Mouse (Mus musculus) MEL (cell line): Measurements from ENCODE around the gene Gsn. TPM values are rescaled to one million over a fixed set of nuclear protein-coding genes. Genes with fewer than 3 reads are reported as not detected.

ENCODE experiments used
- DNase-seq: peaks from one replicate; pipeline ENCODE4 v3.0.0; 2011; ENCODE audit warnings: low read depth, low spot score
- H3K27ac ChIP-seq: 2 replicates; pipeline ENCODE4 v1.5.1; 2012; ENCODE audit warnings: low read depth, mild to moderate bottlenecking, control low read depth, low read length, moderate library complexity; ENCODE audit not compliant: control insufficient read depth
- H3K27me3 ChIP-seq, 2 experiments: fragments of 150-350 bp in 1 of 2; sonication (generic) in 1 of 2; 2 replicates each; pipeline ENCODE4 v1.6.1; 2012; ENCODE audit warnings: low read length in 2 of 2, mild to moderate bottlenecking in 2 of 2, improper control_type of control experiment in 1 of 2, moderate library complexity in 1 of 2; ENCODE audit not compliant: insufficient read depth in 2 of 2, control insufficient read depth in 1 of 2
- H3K36me3 ChIP-seq, 2 experiments: 2 replicates each; pipeline ENCODE4 v1.6.1; 2012 to 2014; ENCODE audit warnings: low read length in 2 of 2, improper control_type of control experiment in 1 of 2, inconsistent platforms in 1 of 2, mild to moderate bottlenecking in 1 of 2; ENCODE audit not compliant: insufficient read depth in 2 of 2, control insufficient read depth in 1 of 2
- H3K4me1 ChIP-seq, 2 experiments: fragments of 150-350 bp in 1 of 2; sonication (generic) in 1 of 2; 2 replicates each; pipeline ENCODE4 v1.6.1; 2012; ENCODE audit warnings: low read length in 2 of 2, improper control_type of control experiment in 1 of 2, mild to moderate bottlenecking in 1 of 2; ENCODE audit not compliant: insufficient read depth in 2 of 2, control insufficient read depth in 1 of 2
- H3K4me3 ChIP-seq, 2 experiments: fragments of 150-350 bp in 1 of 2; sonication (generic) in 1 of 2; 2 replicates each; pipeline ENCODE4 v1.5.1; 2012; ENCODE audit warnings: low read depth in 2 of 2, low read length in 2 of 2, mild to moderate bottlenecking in 2 of 2, moderate library complexity in 2 of 2, control low read depth in 1 of 2, improper control_type of control experiment in 1 of 2; ENCODE audit not compliant: control insufficient read depth in 1 of 2, insufficient read depth in 1 of 2
- H3K79me2 ChIP-seq: 2 replicates; pipeline ENCODE4 v1.6.1; 2012; ENCODE audit warnings: mild to moderate bottlenecking, low read length, moderate library complexity; ENCODE audit not compliant: control insufficient read depth, poor library complexity, insufficient read depth
- H3K9ac ChIP-seq: 2 replicates; pipeline ENCODE4 v1.6.1; 2012; ENCODE audit warnings: low read depth, mild to moderate bottlenecking, control low read depth, low read length, moderate library complexity; ENCODE audit not compliant: control insufficient read depth, poor library complexity, severe bottlenecking
- H3K9me3 ChIP-seq: fragments of 150-350 bp; sonication (generic); replicated peaks from 2 replicates; pipeline ENCODE4 v1.6.1; 2012; ENCODE audit warnings: mild to moderate bottlenecking, low read length, improper control_type of control experiment, moderate library complexity; ENCODE audit not compliant: insufficient read depth
- CHD2 ChIP-seq: IDR thresholded peaks from 2 replicates; pipeline ENCODE4 v1.6.1; 2011; ENCODE audit warnings: low read length, improper control_type of control experiment
- CTCF ChIP-seq, 3 experiments: IDR thresholded peaks in 2 of 3; conservative IDR thresholded peaks in 1 of 3; 2 replicates each; pipeline ENCODE4 v1.5.1; 2011 to 2012; ENCODE audit warnings: low read length in 3 of 3, low read depth in 2 of 3, mild to moderate bottlenecking in 2 of 3, improper control_type of control experiment in 1 of 3, inconsistent platforms in 1 of 3, mixed read lengths in 1 of 3, moderate library complexity in 1 of 3; ENCODE audit not compliant: control insufficient read depth in 1 of 3, insufficient read depth in 1 of 3, poor library complexity in 1 of 3, severe bottlenecking in 1 of 3
- E2F4 ChIP-seq: IDR thresholded peaks from 2 replicates; pipeline ENCODE4 v1.6.1; 2011; ENCODE audit warnings: low read depth, low read length, improper control_type of control experiment, borderline replicate concordance
- ELF1 ChIP-seq: IDR thresholded peaks from 2 replicates; pipeline ENCODE4 v1.6.1; 2014; ENCODE audit warnings: low read depth, mild to moderate bottlenecking, inconsistent platforms, low read length, improper control_type of control experiment, moderate library complexity
- EP300 ChIP-seq, 2 experiments: IDR thresholded peaks; 2 replicates each; pipeline ENCODE4 v1.6.1; 2011; ENCODE audit warnings: improper control_type of control experiment in 2 of 2, low read length in 2 of 2, low read depth in 1 of 2, mild to moderate bottlenecking in 1 of 2
- HCFC1 ChIP-seq: IDR thresholded peaks from 2 replicates; pipeline ENCODE4 v1.6.1; 2012; ENCODE audit warnings: low read depth, mild to moderate bottlenecking, inconsistent platforms, low read length, improper control_type of control experiment, moderate library complexity
- JUND ChIP-seq: IDR thresholded peaks from 2 replicates; pipeline ENCODE4 v1.6.1; 2011; ENCODE audit warnings: low read depth, mild to moderate bottlenecking, improper control_type of control experiment, low read length
- KAT2A ChIP-seq: conservative IDR thresholded peaks from 2 replicates; pipeline ENCODE4 v1.6.1; 2012; ENCODE audit warnings: low read depth, low read length, improper control_type of control experiment, inconsistent platforms
- MAX ChIP-seq: IDR thresholded peaks from 2 replicates; pipeline ENCODE4 v1.6.1; 2011; ENCODE audit warnings: low read length, improper control_type of control experiment
- MAZ ChIP-seq: IDR thresholded peaks from 2 replicates; pipeline ENCODE4 v1.6.1; 2012; ENCODE audit warnings: low read depth, mild to moderate bottlenecking, inconsistent platforms, low read length, improper control_type of control experiment
- MYC ChIP-seq: IDR thresholded peaks from 2 replicates; pipeline ENCODE4 v1.6.1; 2011; ENCODE audit warnings: low read depth, mild to moderate bottlenecking, low read length, improper control_type of control experiment, moderate library complexity
- NRF1 ChIP-seq: IDR thresholded peaks from 2 replicates; pipeline ENCODE4 v1.6.1; 2014; ENCODE audit warnings: low read depth, mild to moderate bottlenecking, inconsistent platforms, low read length, improper control_type of control experiment, moderate library complexity; ENCODE audit not compliant: poor library complexity, insufficient read depth, severe bottlenecking
- POLR2A ChIP-seq, 2 experiments: IDR thresholded peaks; 2 replicates each; pipeline ENCODE4 v1.6.1; 2011 to 2012; ENCODE audit warnings: low read length in 2 of 2, mild to moderate bottlenecking in 2 of 2, control low read depth in 1 of 2, improper control_type of control experiment in 1 of 2, low read depth in 1 of 2, moderate library complexity in 1 of 2; ENCODE audit not compliant: control insufficient read depth in 1 of 2, insufficient read depth in 1 of 2, poor library complexity in 1 of 2
- POLR2AphosphoS2 ChIP-seq: IDR thresholded peaks from 2 replicates; pipeline ENCODE4 v1.6.1; 2011; ENCODE audit warnings: low read length, improper control_type of control experiment
- POLR2AphosphoS5 ChIP-seq: IDR thresholded peaks from 2 replicates; pipeline ENCODE4 v1.6.1; 2012; ENCODE audit warnings: low read depth, borderline replicate concordance, mild to moderate bottlenecking, inconsistent platforms, low read length, moderate library complexity, mixed read lengths
- RAD21 ChIP-seq: IDR thresholded peaks from 2 replicates; pipeline ENCODE4 v1.6.1; 2011; ENCODE audit warnings: mild to moderate bottlenecking, low read depth, low read length, improper control_type of control experiment
- RCOR1 ChIP-seq: IDR thresholded peaks from 2 replicates; pipeline ENCODE4 v1.6.1; 2012; ENCODE audit warnings: low read depth, mild to moderate bottlenecking, inconsistent platforms, low read length, improper control_type of control experiment
- SIN3A ChIP-seq: IDR thresholded peaks from 2 replicates; pipeline ENCODE4 v1.6.1; 2012; ENCODE audit warnings: low read length, improper control_type of control experiment, inconsistent platforms
- SMC3 ChIP-seq: IDR thresholded peaks from 2 replicates; pipeline ENCODE4 v1.6.1; 2011; ENCODE audit warnings: low read depth, low read length, improper control_type of control experiment
- TBP ChIP-seq: IDR thresholded peaks from 2 replicates; pipeline ENCODE4 v1.8.0; 2011; ENCODE audit warnings: low read depth, low read length, improper control_type of control experiment
- TCF12 ChIP-seq: IDR thresholded peaks from 2 replicates; pipeline ENCODE4 v1.6.1; 2014; ENCODE audit warnings: low read depth, mild to moderate bottlenecking, inconsistent platforms, low read length, improper control_type of control experiment, moderate library complexity
- UBTF ChIP-seq: IDR thresholded peaks from 2 replicates; pipeline ENCODE4 v1.6.1; 2012; ENCODE audit warnings: low read depth, mild to moderate bottlenecking, inconsistent platforms, low read length, improper control_type of control experiment, moderate library complexity, borderline replicate concordance; ENCODE audit not compliant: insufficient read depth
- ZC3H11A ChIP-seq: IDR thresholded peaks from 2 replicates; pipeline ENCODE4 v1.6.1; 2012; ENCODE audit warnings: low read depth, mild to moderate bottlenecking, inconsistent platforms, low read length, improper control_type of control experiment
- ZKSCAN1 ChIP-seq: IDR thresholded peaks from 2 replicates; pipeline ENCODE4 v1.6.1; 2012; ENCODE audit warnings: low read depth, mild to moderate bottlenecking, inconsistent platforms, low read length, improper control_type of control experiment, moderate library complexity
- ZNF384 ChIP-seq: IDR thresholded peaks from 2 replicates; pipeline ENCODE4 v1.6.1; 2012; ENCODE audit warnings: low read depth, mild to moderate bottlenecking, inconsistent platforms, low read length, improper control_type of control experiment
- polyA plus RNA-seq, 2 experiments: library from polyadenylated mRNA; stranded (reverse) in 1 of 2; unstranded in 1 of 2; fragments of >175 nt in 1 of 2; fragments of >200 nt in 1 of 2; gene quantifications; 2 replicates each; pipeline versions ENCODE4 v1.2.1 to v1.2.4; 2012; ENCODE audit warnings: low replicate concordance in 2 of 2, low read depth in 1 of 2; ENCODE audit not compliant: insufficient read length in 2 of 2, insufficient read depth in 1 of 2, missing spikeins in 1 of 2
- total RNA-seq: library from RNA; depleted of rRNA; stranded (reverse); fragments of 300-350 nt; gene quantifications from 2 replicates; pipeline ENCODE4 v1.2.3, GENCODE M21; 2012

The Gsn gene
- total and polyA plus RNA-seq, 3 experiments = 8.0 to 8.2 TPM; not detected in 1

DNA sequence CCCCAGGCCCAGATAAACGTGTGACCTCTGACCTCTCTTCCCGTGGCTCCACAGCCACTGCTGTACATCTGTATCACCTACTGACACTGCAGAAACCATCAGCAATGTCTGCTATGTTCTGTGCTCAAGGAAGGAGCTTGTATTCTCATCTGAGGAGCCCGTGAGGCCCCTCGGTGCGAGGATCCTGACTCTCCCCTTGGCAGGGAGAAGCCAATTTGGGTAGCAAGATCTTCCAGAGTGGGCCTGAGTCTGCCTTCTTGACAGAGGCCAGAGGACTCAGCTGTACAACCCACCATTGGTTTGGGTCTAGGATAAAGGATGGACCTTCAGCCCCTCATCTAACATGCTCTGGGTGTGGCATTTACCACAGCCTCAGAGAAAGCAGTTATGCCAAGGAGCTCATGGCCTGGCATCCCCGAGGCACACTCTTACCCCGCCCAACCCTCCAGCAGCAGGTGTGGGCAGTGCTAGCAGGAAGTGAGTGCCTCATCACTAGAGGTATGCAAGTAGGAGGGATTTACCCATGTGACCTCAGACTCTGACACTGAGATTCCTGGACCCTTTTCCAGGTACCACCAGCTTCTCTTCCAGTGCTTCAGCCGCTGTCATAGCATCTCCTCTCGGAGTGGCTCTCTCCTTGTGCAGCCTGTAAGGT is 10.2 kb downstream of the Gsn start:
- Histone ChIP-seq H3K9me3 (no peaks in the 10 kb centered on the region), H3K36me3 (peaks cover 0 to 16% of the 10 kb centered on the region in 2 experiments; a peak in 2 of 4 replicates)
- TF ChIP-seq POLR2AphosphoS5 = no peak
- no peak for TF ChIP-seq E2F4
- TF ChIP-seq HCFC1 = no peak
- no peak for TF ChIP-seq POLR2A (IDR thresholded peaks at IDR 0.05; ENCODE audit: control insufficient read depth in 1 of 2, insufficient read depth in 1 of 2, low read depth in 1 of 2, low read length in 2 of 2, poor library complexity in 1 of 2)
- TF ChIP-seq UBTF = no peak
- no peak for TF ChIP-seq ZNF384
- TF ChIP-seq MAZ = no peak
- TF ChIP-seq EP300 (IDR thresholded peaks at IDR 0.05; ENCODE audit: low read depth in 1 of 2, low read length in 2 of 2) = no peak
- TF ChIP-seq MAX = no peak
- TF ChIP-seq NRF1 = no peak
- no peak for TF ChIP-seq ZKSCAN1
- no peak for TF ChIP-seq ELF1
- no peak for TF ChIP-seq RAD21
- no peak for TF ChIP-seq SMC3
- no peak for TF ChIP-seq MYC
- no peak for TF ChIP-seq ZC3H11A
- TF ChIP-seq CHD2 = no peak
- TF ChIP-seq JUND = no peak
- TF ChIP-seq CTCF (IDR thresholded peaks at IDR 0.05 in 2 of 3, conservative IDR thresholded peaks at IDR 0.05 in 1 of 3; ENCODE audit: control insufficient read depth in 1 of 3, insufficient read depth in 1 of 3, low read depth in 2 of 3, low read length in 3 of 3, poor library complexity in 1 of 3, severe bottlenecking in 1 of 3) = no peak
- no peak for TF ChIP-seq SIN3A
- TF ChIP-seq, all 39 proteins: peak for 0
- no peak overlapping the region for H3K27ac ChIP-seq
- no peak overlapping the region for H3K4me3 ChIP-seq
- no peak overlapping the region for H3K9ac ChIP-seq
- no peaks in the 10 kb centered on the region for H3K79me2 ChIP-seq
- DNase-seq = no peak
- peaks cover 12 to 19% of the 10 kb centered on the region in 2 experiments for H3K4me1 ChIP-seq
- no peaks in the 10 kb centered on the region for H3K27me3 ChIP-seq

GRCm38 (mm10) chr2:35267156-35267875 is 11.1 kb downstream of the Gsn start:
- TF ChIP-seq KAT2A (no peak), POLR2AphosphoS2 (no peak), RAD21 (no peak), ZNF384 (no peak), EP300 (IDR thresholded peaks at IDR 0.05; ENCODE audit: low read depth in 1 of 2, low read length in 2 of 2) (no peak), MAZ (no peak), SMC3 (no peak), MAX (no peak), UBTF (no peak), TBP (no peak), TCF12 (no peak), SIN3A (no peak), ZKSCAN1 (no peak), RCOR1 (no peak)
- TF ChIP-seq, all 39 proteins: peak for 0
- peaks cover 12 to 19% of the 10 kb centered on the region in 2 experiments for H3K4me1 ChIP-seq
- peaks cover 0 to 16% of the 10 kb centered on the region in 2 experiments; a peak in 2 of 4 replicates for H3K36me3 ChIP-seq
- H3K79me2 ChIP-seq = no peaks in the 10 kb centered on the region
- no peak overlapping the region for H3K9ac ChIP-seq
- H3K4me3 ChIP-seq = no peak overlapping the region
- H3K9me3 ChIP-seq = no peaks in the 10 kb centered on the region
- no peaks in the 10 kb centered on the region for H3K27me3 ChIP-seq
- DNase-seq = no peak
- no peak overlapping the region for H3K27ac ChIP-seq
